Mouse (Mus musculus): ENCODE measurements around the gene Snip1.

GRCm38 (mm10) chr4:125101334-125101733 is 34.9 kb downstream of the Snip1 start:
- TF ChIP-seq CTCF (IDR thresholded peaks at IDR 0.05; ENCODE audit: low read depth, low read length) (no peak), GATA1 (IDR thresholded peaks at IDR 0.05; ENCODE audit: borderline replicate concordance, low read length) (no peak), POLR2AphosphoS5 (IDR thresholded peaks at IDR 0.05; ENCODE audit: insufficient replicate concordance, low read depth, low read length) (no peak), TAL1 (conservative IDR thresholded peaks at IDR 0.05; ENCODE audit: low read depth, low read length) (no peak), GATA2 (IDR thresholded peaks at IDR 0.05; ENCODE audit: borderline replicate concordance, low read depth, low read length) (no peak)

Measured in G1E (cell line).